Mouse (Mus musculus) kidney, adult 2 months (tissue): ENCODE results near the gene Ano4.

Experiments used
- CTCF ChIP-seq: fragments of 200-500 bp; conservative IDR thresholded peaks from 2 replicates; pipeline ENCODE4 v1.5.1; 2011; ENCODE audit warnings: low read depth, mild to moderate bottlenecking, control low read depth, low read length, moderate library complexity, mixed read lengths; ENCODE audit not compliant: insufficient read depth, insufficient read length
- POLR2A ChIP-seq: fragments of 200-500 bp; IDR thresholded peaks from one replicate; pipeline ENCODE4 v1.6.1; 2011; ENCODE audit warnings: low read depth, low read length, control low read depth

DNA sequence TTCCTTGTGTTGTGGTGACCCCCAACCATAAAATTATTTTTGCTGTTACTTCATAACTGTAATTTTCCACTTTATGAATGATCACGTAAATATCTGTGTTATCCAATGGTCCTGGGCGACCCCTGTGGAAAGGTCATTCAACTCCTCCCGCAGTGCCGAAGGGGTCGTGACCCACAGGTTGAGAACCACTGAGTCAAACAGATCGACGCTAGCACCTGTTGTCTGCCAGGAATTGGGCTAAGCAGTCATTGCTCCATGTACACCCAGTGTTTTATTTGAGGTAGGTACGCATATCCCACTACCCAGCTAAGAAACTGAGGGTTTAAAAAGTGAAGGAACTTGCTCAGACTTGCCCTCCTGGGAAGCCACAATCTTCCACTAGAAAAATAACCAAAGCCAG lies 14.8 kb downstream of the Ano4 start:
- TF ChIP-seq CTCF (no peak), POLR2A (no peak)
